Mouse (Mus musculus): ENCODE results near the gene Dnhd1. TPM values are rescaled to one million over a fixed set of nuclear protein-coding genes. Genes with fewer than 3 reads are reported as not detected.
"Not testable (repeated sequence)": the region's sequence is repeated elsewhere in the genome, so short reads cannot be mapped to it uniquely, and the experiment has no call there.

Dnhd1 gene
- polyA plus RNA-seq, 1 experiment from 2014 or later: 0.85 TPM

DNA sequence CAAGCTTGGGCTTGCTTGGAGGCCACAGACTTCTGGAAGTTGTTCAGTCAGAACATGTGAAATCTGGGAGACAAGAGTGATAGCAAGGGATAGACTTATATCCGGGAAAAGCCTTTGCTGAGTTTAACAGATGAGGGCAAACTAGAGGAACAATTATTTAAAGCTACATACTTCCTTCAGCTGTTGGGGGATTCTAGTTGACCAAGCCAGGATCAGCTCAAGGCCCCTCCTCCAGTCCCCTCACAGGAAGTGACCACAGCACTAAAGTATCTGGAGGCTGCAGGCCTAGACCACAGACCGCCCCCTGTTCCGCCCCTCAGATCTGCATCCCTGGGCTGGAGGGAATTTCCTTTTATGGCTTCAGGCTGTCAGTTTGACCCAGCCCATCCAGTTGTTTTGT is 88.3 kb downstream of the Dnhd1 start:
- no peaks in the 10 kb centered on the region for H3K9me3 ChIP-seq (ENCODE audit: control insufficient read depth, low read length)

DNA sequence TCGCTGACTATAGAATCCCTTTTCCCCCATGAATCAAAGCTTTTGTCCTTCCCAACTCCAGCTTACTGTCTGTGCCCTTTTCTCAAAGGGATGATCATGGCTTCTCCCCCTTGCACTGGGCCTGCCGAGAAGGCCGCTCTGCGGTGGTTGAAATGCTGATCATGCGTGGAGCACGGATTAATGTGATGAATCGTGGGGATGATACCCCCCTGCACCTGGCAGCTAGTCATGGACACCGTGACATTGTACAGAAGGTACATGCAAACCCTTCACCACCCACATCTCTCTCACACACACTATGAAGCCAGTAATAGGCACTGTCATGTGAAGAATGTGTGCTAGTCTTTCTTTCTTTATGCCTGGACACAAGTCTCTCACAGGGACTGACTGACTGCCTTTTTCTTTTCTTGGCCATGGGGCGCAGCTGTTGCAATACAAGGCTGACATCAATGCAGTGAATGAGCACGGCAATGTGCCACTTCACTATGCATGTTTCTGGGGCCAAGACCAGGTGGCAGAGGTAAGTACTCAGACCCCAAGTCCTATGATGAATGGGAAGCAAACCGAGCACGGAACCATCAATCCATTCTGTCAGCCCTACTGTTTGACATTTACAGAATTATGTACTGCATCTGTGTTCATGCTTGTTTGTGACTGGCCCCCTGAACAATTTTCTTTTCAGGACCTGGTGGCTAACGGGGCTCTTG is 89.6 kb downstream of the Dnhd1 start:
- DNase-seq (ENCODE audit: low spot score) (no peak), ATAC-seq (ENCODE audit: low FRiP score) (no peak)
- no peaks in the 10 kb centered on the region for H3K36me3 ChIP-seq (ENCODE audit: control insufficient read depth, insufficient read depth, low read length)
- no peak overlapping the region for H3K27ac ChIP-seq (ENCODE audit: low read depth, low read length)
- no peak overlapping the region for H3K4me2 ChIP-seq (replicated peaks; ENCODE audit: low read depth, low read length)
- no peak overlapping the region for H3K9ac ChIP-seq (ENCODE audit: low read depth, low read length)
- H3K4me3 ChIP-seq (ENCODE audit: low read depth, low read length): no peak overlapping the region
- no peaks in the 10 kb centered on the region for H3K27me3 ChIP-seq (ENCODE audit: control insufficient read depth, insufficient read depth, low read length)
- peaks cover 4% of the 10 kb centered on the region; the same call in 1 of the 2 replicates for H3K4me1 ChIP-seq (replicated peaks; ENCODE audit: control insufficient read depth, insufficient read depth, low read length)
- no peaks in the 10 kb centered on the region for H3K9me3 ChIP-seq (ENCODE audit: control insufficient read depth, low read length)
- WGBS: 84% methylated on average over 13 of the region's 13 CpGs

More for the DNA sequence above, 88.3 kb downstream of the Dnhd1 start:
- Histone ChIP-seq H3K27me3 (ENCODE audit: control insufficient read depth, insufficient read depth, low read length) (no peaks in the 10 kb centered on the region), H3K4me2 (replicated peaks; ENCODE audit: low read depth, low read length) (no peak overlapping the region), H3K9ac (ENCODE audit: low read depth, low read length) (no peak overlapping the region), H3K27ac (ENCODE audit: low read depth, low read length) (0 out of 2 replicates have a peak overlapping the region, but pooled peaks have one; percentile 20), H3K36me3 (ENCODE audit: control insufficient read depth, insufficient read depth, low read length) (no peaks in the 10 kb centered on the region), H3K4me3 (ENCODE audit: low read depth, low read length) (no peak overlapping the region), H3K4me1 (replicated peaks; ENCODE audit: control insufficient read depth, insufficient read depth, low read length) (peaks cover 4% of the 10 kb centered on the region; the same call in 1 of the 2 replicates)
- DNase-seq (ENCODE audit: low spot score): no peak
- WGBS: 39% methylated on average over 3 of the region's 3 CpGs
- ATAC-seq (ENCODE audit: low FRiP score): no peak

DNA sequence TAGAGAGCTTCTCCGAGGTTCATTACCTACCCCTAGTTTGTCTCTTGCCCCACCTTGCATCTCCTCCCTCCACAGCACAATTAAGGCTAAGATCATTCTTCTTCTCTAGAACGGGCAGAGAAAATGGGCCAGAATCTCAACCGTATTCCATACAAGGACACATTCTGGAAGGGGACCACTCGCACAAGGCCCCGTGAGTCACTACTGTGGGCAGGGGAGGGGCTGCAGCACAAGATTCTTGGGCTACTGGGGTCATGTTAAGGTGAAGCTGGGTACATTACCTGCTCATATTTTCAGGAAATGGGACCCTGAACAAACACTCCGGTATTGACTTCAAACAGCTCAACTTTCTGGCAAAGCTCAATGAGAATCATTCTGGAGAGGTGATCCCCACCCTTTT is 90.2 kb downstream of the Dnhd1 start:
- no peaks in the 10 kb centered on the region for H3K36me3 ChIP-seq (ENCODE audit: control insufficient read depth, insufficient read depth, low read length)
- H3K9ac ChIP-seq (ENCODE audit: low read depth, low read length): no peak overlapping the region
- no peaks in the 10 kb centered on the region for H3K9me3 ChIP-seq (ENCODE audit: control insufficient read depth, low read length)
- H3K4me3 ChIP-seq (ENCODE audit: low read depth, low read length): no peak overlapping the region
- peaks cover 4% of the 10 kb centered on the region; the same call in 1 of the 2 replicates for H3K4me1 ChIP-seq (replicated peaks; ENCODE audit: control insufficient read depth, insufficient read depth, low read length)
- H3K27ac ChIP-seq (ENCODE audit: low read depth, low read length): no peak overlapping the region
- ATAC-seq (ENCODE audit: low FRiP score): no peak
- no peak for DNase-seq (ENCODE audit: low spot score)
- 88% methylated on average over 6 of the region's 6 CpGs for WGBS
- no peaks in the 10 kb centered on the region for H3K27me3 ChIP-seq (ENCODE audit: control insufficient read depth, insufficient read depth, low read length)
- no peak overlapping the region for H3K4me2 ChIP-seq (replicated peaks; ENCODE audit: low read depth, low read length)

- no peak overlapping the region for H3K4me2 ChIP-seq (replicated peaks; ENCODE audit: low read depth, low read length)
- H3K27ac ChIP-seq (ENCODE audit: low read depth, low read length): no peak overlapping the region
- H3K9me3 ChIP-seq (ENCODE audit: control insufficient read depth, low read length): no peaks in the 10 kb centered on the region
- DNase-seq (ENCODE audit: low spot score) (no peak), ATAC-seq (ENCODE audit: low FRiP score) (no peak)
- H3K4me1 ChIP-seq (replicated peaks; ENCODE audit: control insufficient read depth, insufficient read depth, low read length): peaks cover 4% of the 10 kb centered on the region; the same call in 1 of the 2 replicates
- H3K36me3 ChIP-seq (ENCODE audit: control insufficient read depth, insufficient read depth, low read length): no peaks in the 10 kb centered on the region
- H3K4me3 ChIP-seq (ENCODE audit: low read depth, low read length): no peak overlapping the region
- H3K9ac ChIP-seq (ENCODE audit: low read depth, low read length): no peak overlapping the region
- WGBS: 94% methylated on average over 9 of the region's 9 CpGs
- H3K27me3 ChIP-seq (ENCODE audit: control insufficient read depth, insufficient read depth, low read length): no peaks in the 10 kb centered on the region
Observed at GRCm38 (mm10) chr7:105741978-105742377, 91.4 kb downstream of the Dnhd1 start.

GRCm38 (mm10) chr7:105742539-105743215 is 92.0 kb downstream of the Dnhd1 start:
- H3K4me2 ChIP-seq (replicated peaks; ENCODE audit: low read depth, low read length); H3K9ac ChIP-seq (ENCODE audit: low read depth, low read length); H3K9me3 ChIP-seq (ENCODE audit: control insufficient read depth, low read length); H3K27ac ChIP-seq (ENCODE audit: low read depth, low read length); H3K27me3 ChIP-seq (ENCODE audit: control insufficient read depth, insufficient read depth, low read length); H3K36me3 ChIP-seq (ENCODE audit: control insufficient read depth, insufficient read depth, low read length); ATAC-seq (ENCODE audit: low FRiP score); H3K4me1 ChIP-seq (replicated peaks; ENCODE audit: control insufficient read depth, insufficient read depth, low read length); DNase-seq (ENCODE audit: low spot score): not testable (repeated sequence)
- WGBS: 87% methylated on average over 7 of the region's 7 CpGs
- peak overlapping the region; percentile 92; the same call in 1 of the 2 replicates for H3K4me3 ChIP-seq (ENCODE audit: low read depth, low read length)

DNA sequence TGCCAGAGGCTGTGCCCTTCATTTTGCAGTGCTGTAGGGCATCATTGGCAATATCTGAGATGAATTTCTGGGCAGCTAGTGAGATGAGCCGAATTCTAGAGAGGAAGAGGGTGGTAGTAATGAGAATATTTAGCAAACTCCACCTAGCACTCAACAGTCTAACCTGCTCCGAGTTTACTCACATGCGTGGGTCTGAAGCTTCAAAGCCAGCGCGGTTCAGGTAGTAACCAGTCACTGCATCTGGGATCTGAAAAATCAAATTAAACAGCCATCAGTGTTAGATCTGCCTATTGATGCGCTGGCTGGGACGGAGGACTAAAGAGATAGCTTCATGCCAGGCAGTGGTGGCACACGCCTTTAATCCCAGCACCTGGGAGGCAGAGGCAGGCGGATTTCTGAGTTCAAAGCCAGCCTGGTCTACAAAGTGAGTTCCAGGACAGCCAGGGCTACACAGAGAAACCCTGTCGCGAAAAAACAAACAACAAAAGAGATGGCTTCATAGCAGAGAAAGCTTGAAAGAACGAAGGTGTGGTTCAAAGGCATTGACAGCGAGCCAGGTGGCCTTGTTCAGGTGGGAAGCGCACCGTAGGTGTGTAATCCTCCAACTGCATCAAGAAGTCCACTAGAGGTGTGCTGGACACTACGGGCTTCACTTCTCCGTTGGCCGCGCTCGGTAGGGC is 92.8 kb downstream of the Dnhd1 start:
- peak overlapping the region; percentile 77 for H3K4me2 ChIP-seq (replicated peaks; ENCODE audit: low read depth, low read length)
- peak overlapping the region; percentile 92 for H3K4me3 ChIP-seq (ENCODE audit: low read depth, low read length)
- not testable (repeated sequence) for H3K4me1 ChIP-seq (replicated peaks; ENCODE audit: control insufficient read depth, insufficient read depth, low read length); H3K9me3 ChIP-seq (ENCODE audit: control insufficient read depth, low read length); H3K27me3 ChIP-seq (ENCODE audit: control insufficient read depth, insufficient read depth, low read length); ATAC-seq (ENCODE audit: low FRiP score); H3K27ac ChIP-seq (ENCODE audit: low read depth, low read length); DNase-seq (ENCODE audit: low spot score); H3K36me3 ChIP-seq (ENCODE audit: control insufficient read depth, insufficient read depth, low read length)
- peak overlapping the region; percentile 91 for H3K9ac ChIP-seq (ENCODE audit: low read depth, low read length)
- WGBS: 34% methylated on average over 20 of the region's 20 CpGs

GRCm38 (mm10) chr7:105743926-105744590 is 93.4 kb downstream of the Dnhd1 start, which contains the start of gene Taf10:
Taf10 (minus strand) TSS chr7:105744361.
- WGBS: under 1% methylated on average over 51 of the region's 67 CpGs
- no peaks in the 10 kb centered on the region for H3K4me1 ChIP-seq (replicated peaks; ENCODE audit: control insufficient read depth, insufficient read depth, low read length)
- DNase-seq (ENCODE audit: low spot score) (peak; percentile 91), ATAC-seq (ENCODE audit: low FRiP score) (peak; percentile 98)
- peak within 1 kb of the TSS; percentile 75 for H3K27ac ChIP-seq (ENCODE audit: low read depth, low read length)
- H3K4me2 ChIP-seq (replicated peaks; ENCODE audit: low read depth, low read length): peak within 1 kb of the TSS; percentile 77
- H3K9me3 ChIP-seq (ENCODE audit: control insufficient read depth, low read length): no peaks in the 10 kb centered on the region
- H3K9ac ChIP-seq (ENCODE audit: low read depth, low read length): peak within 1 kb of the TSS; percentile 91
- H3K4me3 ChIP-seq (ENCODE audit: low read depth, low read length): peak within 1 kb of the TSS; percentile 92
- no peaks in the 10 kb centered on the region for H3K36me3 ChIP-seq (ENCODE audit: control insufficient read depth, insufficient read depth, low read length)
- no peaks in the 10 kb centered on the region for H3K27me3 ChIP-seq (ENCODE audit: control insufficient read depth, insufficient read depth, low read length)

DNA sequence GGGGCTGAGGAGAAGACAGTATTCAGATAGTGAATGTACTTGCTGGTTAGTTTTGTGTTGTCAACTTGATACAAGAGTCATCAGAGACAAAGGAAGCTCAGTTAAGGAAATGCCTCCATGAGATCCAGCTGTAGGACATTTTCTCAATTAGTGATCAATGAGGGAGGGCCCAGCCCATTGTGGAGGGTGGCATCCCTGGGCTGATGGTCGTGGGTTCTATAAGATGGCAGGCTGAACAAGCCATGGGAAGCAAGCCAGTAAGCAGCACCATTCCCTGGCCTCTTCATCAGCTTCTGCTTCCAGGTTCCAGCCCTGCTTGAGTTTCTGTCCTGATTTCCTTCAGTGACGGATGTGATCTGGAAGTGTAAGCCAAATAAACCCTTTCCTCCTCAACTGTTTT is 97.1 kb downstream of the Dnhd1 start:
- Histone ChIP-seq H3K27ac (ENCODE audit: low read depth, low read length) (no peak overlapping the region), H3K4me2 (replicated peaks; ENCODE audit: low read depth, low read length) (no peak overlapping the region), H3K4me1 (replicated peaks; ENCODE audit: control insufficient read depth, insufficient read depth, low read length) (no peaks in the 10 kb centered on the region), H3K4me3 (ENCODE audit: low read depth, low read length) (no peak overlapping the region), H3K9ac (ENCODE audit: low read depth, low read length) (no peak overlapping the region), H3K9me3 (ENCODE audit: control insufficient read depth, low read length) (no peaks in the 10 kb centered on the region), H3K36me3 (ENCODE audit: control insufficient read depth, insufficient read depth, low read length) (no peaks in the 10 kb centered on the region), H3K27me3 (ENCODE audit: control insufficient read depth, insufficient read depth, low read length) (no peaks in the 10 kb centered on the region)
- WGBS: 82% methylated on average over 2 of the region's 2 CpGs
- no peak for DNase-seq (ENCODE audit: low spot score)
- ATAC-seq (ENCODE audit: low FRiP score): no peak

Measured in hindbrain, embryonic 11.5 days (tissue).